In genomic region chr12:69767476-69768258, GRCm38 (mm10) we compare ENCODE assay signal across 15 mouse cellular contexts. TPM values are rescaled to one million over a fixed set of nuclear protein-coding genes. Genes with fewer than 3 reads are reported as not detected.
DNase-seq lines count a peak whose midpoint lies in the region; ATAC-seq and TF ChIP-seq lines count a peak whose summit lies in the region.
"Had no signal": no experiment of that assay in that cellular context is flagged by ENCODE, and none has a peak within 500 bp of the region (broad histone marks: within the 10 kb centered on the region; RNA-seq: fewer than 3 reads in every experiment).

No protein-coding gene starts in this region.

- no peaks in the 10 kb centered on the region for H3K27me3 ChIP-seq in cerebellum, adult 2 months (ENCODE audit: control insufficient read depth, insufficient read depth, low read length)
- H3K27me3 ChIP-seq in midbrain, embryonic 10.5 days (ENCODE audit: low read depth, poor library complexity, severe bottlenecking), result no peaks in the 10 kb centered on the region
- H3K27me3 ChIP-seq in midbrain, postnatal 0 days (ENCODE audit: insufficient read depth, low read length), result no peaks in the 10 kb centered on the region
- H3K27me3 ChIP-seq in liver, embryonic 11.5 days (replicated peaks; ENCODE audit: control insufficient read depth, insufficient read depth, low read length), result no peaks in the 10 kb centered on the region
- no peaks in the 10 kb centered on the region for H3K27me3 ChIP-seq in midbrain, embryonic 15.5 days (replicated peaks)
- H3K27me3 ChIP-seq: embryonic facial prominence, embryonic 15.5 days had no signal

- no peak overlapping the region for H3K4me3 ChIP-seq in cerebellum, adult 2 months (replicated peaks; ENCODE audit: insufficient read depth, low read depth, low read length)
- no peak overlapping the region for H3K4me3 ChIP-seq in midbrain, embryonic 10.5 days
- H3K4me3 ChIP-seq in midbrain, postnatal 0 days (ENCODE audit: low read depth, low read length), result no peak overlapping the region
- H3K4me3 ChIP-seq in liver, embryonic 11.5 days (ENCODE audit: low read depth, low read length), result no peak overlapping the region
- no peak overlapping the region for H3K4me3 ChIP-seq in midbrain, embryonic 15.5 days
- H3K4me3 ChIP-seq: embryonic facial prominence, embryonic 15.5 days had no signal

- no peaks in the 10 kb centered on the region for H3K36me3 ChIP-seq in midbrain, embryonic 10.5 days
- H3K36me3 ChIP-seq in midbrain, postnatal 0 days (ENCODE audit: insufficient read depth, low read length), result no peaks in the 10 kb centered on the region
- no peaks in the 10 kb centered on the region for H3K36me3 ChIP-seq in liver, embryonic 11.5 days (ENCODE audit: control insufficient read depth, insufficient read depth, low read length)
- no peaks in the 10 kb centered on the region for H3K36me3 ChIP-seq in midbrain, embryonic 15.5 days (replicated peaks)
- H3K36me3 ChIP-seq: embryonic facial prominence, embryonic 15.5 days had no signal

- ATAC-seq in midbrain, postnatal 0 days (ENCODE audit: low FRiP score), result no peak
- no peak for ATAC-seq in liver, embryonic 11.5 days (replicated peaks; ENCODE audit: low FRiP score)
- ATAC-seq in midbrain, embryonic 15.5 days (replicated peaks), result peak; percentile 56; the same call in 1 of the 2 replicates

- 0 out of 2 replicates have a peak, but pooled peaks cover 2% of the 10 kb centered on the region for H3K4me1 ChIP-seq in cerebellum, adult 2 months (ENCODE audit: control insufficient read depth, insufficient read depth, low read length)
- H3K4me1 ChIP-seq in midbrain, embryonic 10.5 days, result peaks cover 19% of the 10 kb centered on the region
- H3K4me1 ChIP-seq in midbrain, postnatal 0 days (ENCODE audit: insufficient read depth, low read length), result peaks cover 3% of the 10 kb centered on the region; the same call in 1 of the 2 replicates
- H3K4me1 ChIP-seq in liver, embryonic 11.5 days (replicated peaks; ENCODE audit: control insufficient read depth, insufficient read depth, low read length), result peaks cover 14% of the 10 kb centered on the region
- peaks cover 10% of the 10 kb centered on the region for H3K4me1 ChIP-seq in midbrain, embryonic 15.5 days
- H3K4me1 ChIP-seq: embryonic facial prominence, embryonic 15.5 days had no signal

- no peak overlapping the region for H3K4me2 ChIP-seq in midbrain, postnatal 0 days (ENCODE audit: low read depth, low read length, poor library complexity, severe bottlenecking)
- no peak overlapping the region for H3K4me2 ChIP-seq in liver, embryonic 11.5 days
- H3K4me2 ChIP-seq in midbrain, embryonic 15.5 days, result 0 out of 2 replicates have a peak overlapping the region, but pooled peaks have one; percentile 4
- H3K4me2 ChIP-seq: embryonic facial prominence, embryonic 15.5 days had no signal

- DNase-seq in cerebellum, adult 2 months, result no peak
- DNase-seq in cerebellum, adult 9-11 months, result no peak
- no peak for DNase-seq in midbrain, embryonic 10.5 days (ENCODE audit: low spot score)
- no peak for DNase-seq in midbrain, postnatal 0 days (ENCODE audit: low spot score)
- no peak for DNase-seq in liver, embryonic 11.5 days (ENCODE audit: low spot score)
- no peak for DNase-seq in lung, postnatal 25 days (ENCODE audit: low spot score)
- no peak for DNase-seq in yolk sac, embryonic 10.5 days (ENCODE audit: low spot score)
- DNase-seq: adrenal gland, adult 2 months; cerebellum, postnatal 36 days; kidney, adult 18-20 months; left cerebral cortex, postnatal 4 days; lung, postnatal 36 days; thymus, adult 18-20 months had no signal

- no peak overlapping the region for H3K9ac ChIP-seq in midbrain, postnatal 0 days (replicated peaks; ENCODE audit: low read length, poor library complexity, severe bottlenecking)
- H3K9ac ChIP-seq in liver, embryonic 11.5 days (ENCODE audit: low read depth, low read length), result no peak overlapping the region
- H3K9ac ChIP-seq in midbrain, embryonic 15.5 days, result no peak overlapping the region
- H3K9ac ChIP-seq: embryonic facial prominence, embryonic 15.5 days had no signal

- WGBS in cerebellum, adult 2 months, result 68% methylated on average over 9 of the region's 9 CpGs
- 45% methylated on average over 9 of the region's 9 CpGs for WGBS in midbrain, embryonic 10.5 days
- WGBS in midbrain, postnatal 0 days, result 32% methylated on average over 9 of the region's 9 CpGs
- 56% methylated on average over 9 of the region's 9 CpGs for WGBS in liver, embryonic 11.5 days
- 32% methylated on average over 9 of the region's 9 CpGs for WGBS in midbrain, embryonic 15.5 days

- no peak for TF ChIP-seq CTCF in cerebellum, adult 2 months (IDR thresholded peaks at IDR 0.05; ENCODE audit: borderline replicate concordance, insufficient read depth, low read depth, low read length)
- no peak for TF ChIP-seq CTCF in midbrain, postnatal 0 days (IDR thresholded peaks at IDR 0.05)

- TF ChIP-seq POLR2A in cerebellum, adult 2 months (IDR thresholded peaks at IDR 0.05; ENCODE audit: borderline replicate concordance, insufficient read depth, low read length), result no peak

- no peaks in the 10 kb centered on the region for H3K9me3 ChIP-seq in midbrain, embryonic 10.5 days (replicated peaks)
- H3K9me3 ChIP-seq in midbrain, postnatal 0 days (ENCODE audit: low read length), result no peaks in the 10 kb centered on the region
- H3K9me3 ChIP-seq in liver, embryonic 11.5 days (ENCODE audit: control insufficient read depth, low read length), result no peaks in the 10 kb centered on the region
- H3K9me3 ChIP-seq in midbrain, embryonic 15.5 days, result no peaks in the 10 kb centered on the region
- H3K9me3 ChIP-seq: embryonic facial prominence, embryonic 15.5 days had no signal

- H3K27ac ChIP-seq in cerebellum, adult 2 months (ENCODE audit: insufficient read depth, low read length), result peak overlapping the region; percentile 23; the same call in 1 of the 2 replicates
- H3K27ac ChIP-seq in midbrain, embryonic 10.5 days (replicated peaks), result peak overlapping the region; percentile 24
- no peak overlapping the region for H3K27ac ChIP-seq in midbrain, postnatal 0 days (ENCODE audit: low read depth, low read length)
- H3K27ac ChIP-seq in liver, embryonic 11.5 days (ENCODE audit: low read depth, low read length), result peak overlapping the region; percentile 17; the same call in 1 of the 2 replicates
- H3K27ac ChIP-seq in midbrain, embryonic 15.5 days, result no peak overlapping the region
- H3K27ac ChIP-seq: embryonic facial prominence, embryonic 15.5 days had no signal

RNA-seq across cellular contexts. Expression of gene Cdkl1, which starts 23.4 kb away (rescaled TPM):
- polyA plus RNA-seq in cerebellum, adult 2 months (2012; rRNA removed), result 20.1 and 24.2 TPM in 2 replicates
- polyA plus RNA-seq in midbrain, embryonic 10.5 days (2016; fragmentation: Nextera tagmentation; extraction: Ambion mirVana), result 0.68 and 0.77 TPM in 2 replicates
- 40.3 and 46.0 TPM in 2 replicates for total RNA-seq in midbrain, postnatal 0 days (2014; rRNA removed)
- 21.7 and 21.8 TPM in 2 replicates for polyA plus RNA-seq in midbrain, postnatal 0 days (2015; fragmentation: Nextera tagmentation; extraction: Ambion mirVana)
- 0.21 and 0.52 TPM in 2 replicates for polyA plus RNA-seq in liver, embryonic 11.5 days (2014; fragmentation: Nextera tagmentation; extraction: Ambion mirVana)
- 8.7 and 10.0 TPM in 2 replicates for polyA plus RNA-seq in midbrain, embryonic 15.5 days (2015; fragmentation: Nextera tagmentation; extraction: Ambion mirVana)

RNA-seq across cellular contexts. Expression of gene Atp5s, which starts 42.9 kb away (rescaled TPM):
- 33.3 and 33.8 TPM in 2 replicates for polyA plus RNA-seq in cerebellum, adult 2 months (2012; rRNA removed)
- 20.4 and 21.2 TPM in 2 replicates for polyA plus RNA-seq in midbrain, embryonic 10.5 days (2016; fragmentation: Nextera tagmentation; extraction: Ambion mirVana)
- total RNA-seq in midbrain, postnatal 0 days (2014; rRNA removed), result 19.8 and 41.7 TPM in 2 replicates
- polyA plus RNA-seq in midbrain, postnatal 0 days (2015; fragmentation: Nextera tagmentation; extraction: Ambion mirVana), result 39.1 and 44.4 TPM in 2 replicates
- 30.0 and 34.3 TPM in 2 replicates for polyA plus RNA-seq in liver, embryonic 11.5 days (2014; fragmentation: Nextera tagmentation; extraction: Ambion mirVana)
- 33.0 and 33.3 TPM in 2 replicates for polyA plus RNA-seq in midbrain, embryonic 15.5 days (2015; fragmentation: Nextera tagmentation; extraction: Ambion mirVana)

RNA-seq across cellular contexts. Expression of gene L2hgdh, which starts 43.0 kb away (rescaled TPM):
- 11.9 and 12.9 TPM in 2 replicates for polyA plus RNA-seq in cerebellum, adult 2 months (2012; rRNA removed)
- 15.7 and 16.5 TPM in 2 replicates for polyA plus RNA-seq in midbrain, embryonic 10.5 days (2016; fragmentation: Nextera tagmentation; extraction: Ambion mirVana)
- total RNA-seq in midbrain, postnatal 0 days (2014; rRNA removed), result 11.0 and 14.8 TPM in 2 replicates
- 9.7 and 9.8 TPM in 2 replicates for polyA plus RNA-seq in midbrain, postnatal 0 days (2015; fragmentation: Nextera tagmentation; extraction: Ambion mirVana)
- polyA plus RNA-seq in liver, embryonic 11.5 days (2014; fragmentation: Nextera tagmentation; extraction: Ambion mirVana), result 25.0 and 26.8 TPM in 2 replicates
- 14.3 and 14.5 TPM in 2 replicates for polyA plus RNA-seq in midbrain, embryonic 15.5 days (2015; fragmentation: Nextera tagmentation; extraction: Ambion mirVana)

Comparison
In these comparisons a context has a peak if more than half of its experiments do, and no peak if none do; other contexts are left out.
1. H3K27ac ChIP-seq: peak in cerebellum, adult 2 months (single experiment), midbrain, embryonic 10.5 days (single experiment) and liver, embryonic 11.5 days (single experiment); none in midbrain, postnatal 0 days (single experiment) and midbrain, embryonic 15.5 days (single experiment).